Mouse (Mus musculus): ENCODE measurements around the gene Hes3.

The Hes3 gene

DNA sequence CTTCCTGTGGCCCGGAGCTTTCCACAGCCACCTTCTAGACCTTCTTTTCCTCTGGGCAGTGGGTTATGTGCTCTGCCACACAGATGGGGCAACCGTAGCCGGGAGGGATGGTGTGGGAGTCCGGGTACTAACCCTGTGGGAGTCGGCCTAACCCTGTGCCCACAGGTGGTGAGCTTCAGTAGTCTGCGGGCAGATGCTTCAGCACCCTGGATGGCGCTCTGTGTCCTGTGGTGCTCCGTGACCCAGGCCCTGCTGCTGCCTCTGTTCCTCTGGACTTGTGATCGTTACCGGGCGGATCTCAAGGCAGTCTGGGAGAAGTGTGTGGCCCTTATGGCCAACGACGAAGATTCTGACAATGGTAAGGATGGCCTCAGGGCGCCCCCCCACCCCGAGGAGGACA, 9.9 kb downstream of the Hes3 start:
- CTCF ChIA-PET = interaction anchor here (0.6 kb wide), 1 partner anchor 203 kb away, joined by 3 read pairs; no protein-coding TSS in a partner anchor

DNA sequence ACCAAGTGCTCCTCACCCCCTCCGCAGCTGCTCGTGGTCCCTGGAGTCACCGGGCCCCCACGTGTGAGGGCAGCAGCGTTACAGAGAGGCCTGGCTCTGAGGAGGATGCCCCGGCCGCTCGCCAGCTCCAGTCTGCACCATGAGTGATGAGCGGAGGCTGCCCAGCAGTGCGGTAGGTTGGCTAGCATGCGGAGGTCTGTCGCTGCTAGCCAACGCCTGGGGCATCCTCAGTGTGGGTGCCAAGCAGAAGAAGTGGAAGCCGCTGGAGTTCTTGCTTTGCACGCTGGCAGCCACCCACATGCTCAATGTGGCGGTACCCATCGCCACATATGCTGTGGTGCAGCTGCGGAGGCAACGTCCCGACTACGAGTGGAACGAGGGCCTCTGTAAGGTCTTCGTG, 12.5 kb downstream of the Hes3 start:
- CTCF ChIA-PET = no interaction called here

DNA sequence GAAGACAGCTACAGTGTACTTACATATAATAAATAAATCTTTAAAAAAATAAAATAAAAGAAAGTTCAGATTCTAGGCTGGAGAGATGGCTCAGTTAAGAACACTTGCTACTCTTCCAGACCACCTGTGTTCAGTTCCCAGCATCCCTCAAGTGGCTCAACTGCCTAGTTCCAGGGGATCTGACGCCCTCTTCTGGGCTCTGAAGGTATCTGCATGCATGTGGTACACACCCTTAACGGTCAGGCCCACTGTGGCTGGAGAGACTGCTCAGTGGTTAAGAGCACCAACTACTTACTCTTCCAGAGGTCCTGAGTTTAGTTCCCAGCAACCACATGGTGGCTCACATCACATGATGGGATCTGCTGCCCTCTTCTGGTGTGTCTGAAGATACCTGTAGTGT, 13.5 kb downstream of the Hes3 start:
- CTCF ChIA-PET = interaction anchor here (0.7 kb wide), 1 partner anchor 15 kb away, joined by 8 read pairs; no protein-coding TSS in a partner anchor

DNA sequence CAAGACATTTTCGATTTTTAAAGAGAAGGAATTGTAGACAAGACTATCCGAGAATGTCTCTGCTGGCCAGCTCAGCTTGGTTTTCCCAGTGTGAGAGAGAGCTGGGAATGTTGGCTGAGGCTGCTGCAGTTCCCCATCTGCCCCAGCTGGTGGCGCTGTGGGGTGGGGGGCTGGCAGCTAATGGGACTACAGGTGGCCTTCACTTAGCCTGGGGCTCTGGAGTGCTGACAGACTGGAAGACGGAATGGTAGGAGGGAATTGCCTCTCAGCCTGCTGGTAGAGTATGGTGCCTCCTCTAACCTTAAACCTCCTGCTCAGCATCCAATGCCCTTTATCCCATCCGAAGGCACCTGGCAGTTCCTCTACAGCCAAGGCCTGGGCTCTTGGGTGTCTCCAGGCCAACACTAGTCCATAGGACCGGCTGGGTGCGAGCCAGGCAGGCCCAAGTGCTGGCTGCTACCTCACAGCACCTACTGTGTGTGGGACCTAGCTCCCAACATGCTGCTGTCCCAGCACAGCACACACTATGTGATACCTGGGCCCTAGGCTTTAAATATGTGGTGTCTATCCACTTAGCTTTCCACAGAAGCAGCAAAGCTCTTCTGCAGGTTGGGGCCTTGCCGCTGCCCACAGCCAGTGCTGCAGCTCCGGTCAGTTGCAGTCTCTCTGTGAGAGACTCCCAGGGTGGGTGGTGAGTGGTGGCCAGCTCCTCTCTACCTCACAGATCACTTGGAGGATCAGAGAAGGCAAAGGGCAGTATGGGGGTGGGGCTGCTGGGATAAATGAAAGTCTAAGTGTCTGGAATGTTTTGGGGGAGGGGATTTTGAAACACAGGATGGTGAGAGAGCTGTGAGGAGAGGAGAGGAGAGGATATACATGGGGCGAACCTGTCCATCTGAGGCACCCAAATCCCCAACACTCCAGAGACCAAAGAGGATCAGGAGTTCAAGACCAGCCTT, 14.8 kb downstream of the Hes3 start:
- CTCF ChIA-PET = no interaction called here

DNA sequence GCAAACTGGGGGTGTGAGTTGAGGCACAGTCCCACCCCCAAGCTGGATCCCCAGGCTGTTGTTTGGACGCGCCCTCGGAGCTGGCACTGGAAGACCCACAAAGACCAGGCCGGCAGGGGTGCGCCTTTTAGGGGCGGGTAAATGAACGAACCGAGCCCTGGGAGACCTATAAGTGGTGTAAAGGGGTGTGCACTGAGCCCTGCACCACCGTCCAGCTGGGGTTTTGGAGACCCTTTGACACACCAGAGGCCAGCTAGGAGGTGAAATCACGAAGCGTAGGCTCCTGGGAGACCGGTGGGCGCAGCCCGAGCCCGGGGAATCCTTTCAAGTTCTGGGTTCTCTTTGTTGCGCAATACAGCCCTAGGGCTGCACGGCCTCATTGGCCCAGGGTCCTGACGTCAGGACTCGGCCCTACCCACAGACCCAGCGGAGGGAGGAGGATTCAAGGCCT, 16.8 kb downstream of the Hes3 start:
- CTCF ChIA-PET = interaction anchor here (0.6 to 0.7 kb wide), 2 partner anchors 138 to 145 kb away, joined by 3 to 5 read pairs; no protein-coding TSS in a partner anchor

DNA sequence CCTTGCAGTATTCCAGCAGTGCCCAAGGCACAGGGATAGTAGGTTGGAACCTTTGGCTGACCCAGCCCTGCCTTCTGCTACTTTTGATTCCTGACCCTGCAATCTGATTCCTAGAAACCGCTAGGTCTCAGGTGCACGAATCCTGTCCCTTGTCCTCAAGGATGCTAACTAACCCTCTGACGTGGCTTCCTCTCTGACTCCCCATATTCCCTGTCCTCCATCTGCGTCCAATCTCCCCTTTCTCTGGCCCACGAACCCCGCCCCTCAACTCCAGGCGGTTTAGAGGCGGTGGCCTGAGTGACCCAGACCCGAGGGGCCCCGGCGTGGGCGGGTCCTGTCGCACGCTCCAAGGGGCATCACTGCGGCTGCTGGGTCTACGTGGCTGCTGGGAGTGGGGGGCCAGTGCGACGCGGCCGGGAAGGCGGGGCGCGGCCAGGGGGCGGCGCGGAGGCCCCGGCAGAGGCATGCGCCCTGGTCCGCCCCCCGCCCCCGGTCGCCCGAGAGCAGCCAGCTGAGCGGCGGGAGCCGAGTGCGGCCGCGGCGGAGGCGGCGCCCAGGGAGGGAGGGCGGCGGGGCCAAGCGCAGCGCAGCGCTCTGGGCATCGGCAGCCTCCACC, 17.7 kb downstream of the Hes3 start, which contains the start of gene Gpr153:
Gpr153 (plus strand) TSS at position 612 of the 616 bp plus-strand sequence.
- CTCF ChIA-PET = no interaction called here

DNA sequence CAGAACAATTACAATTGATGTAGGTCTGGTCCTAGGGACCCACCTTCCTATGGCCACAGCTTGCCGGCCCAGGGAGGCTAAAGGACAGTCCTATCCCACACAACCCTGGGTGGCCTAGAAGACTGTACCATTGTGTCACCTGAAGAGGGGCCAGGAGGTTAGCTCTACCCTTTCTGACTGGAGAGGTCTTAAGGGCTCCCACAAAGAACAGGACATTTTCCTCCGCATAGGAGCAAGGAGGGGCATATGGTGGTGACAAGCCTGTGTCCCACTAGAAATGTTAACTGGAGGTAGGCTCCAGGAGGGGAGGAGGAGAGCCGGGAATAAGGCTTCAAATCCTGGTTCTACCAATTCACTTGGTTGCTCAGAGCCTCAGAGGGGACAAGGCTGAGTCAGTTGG, 18.3 kb downstream of the Hes3 start:
- CTCF ChIA-PET = no interaction called here

DNA sequence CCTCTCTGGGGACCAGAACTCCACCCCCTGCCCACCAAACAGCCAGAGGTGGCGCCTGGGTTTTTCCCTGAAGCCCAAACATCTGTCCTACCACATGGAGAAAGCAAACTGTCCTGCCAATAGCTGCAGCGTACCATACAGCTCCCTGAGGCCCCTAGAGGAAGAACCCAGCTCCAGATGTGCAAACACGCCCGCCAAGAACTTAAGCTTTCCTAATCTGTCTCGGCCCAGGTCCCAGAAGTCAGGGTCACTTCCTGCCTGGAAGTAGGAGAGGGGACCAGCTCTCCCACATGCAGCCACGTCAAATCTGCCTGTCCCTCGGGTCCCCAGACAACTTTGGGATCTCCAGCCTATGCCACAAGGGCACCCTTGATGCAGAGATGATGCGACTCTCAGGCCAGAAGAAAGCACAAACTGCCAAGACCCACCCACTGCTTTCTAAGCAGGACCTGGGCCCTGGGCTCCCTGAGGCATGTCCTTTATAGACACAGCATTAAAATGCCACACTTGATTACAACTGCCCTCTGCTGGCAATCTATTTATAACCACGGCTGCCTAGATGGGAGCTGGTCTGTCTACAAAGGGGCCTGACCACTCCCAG, 18.9 kb downstream of the Hes3 start:
- CTCF ChIA-PET = no interaction called here

DNA sequence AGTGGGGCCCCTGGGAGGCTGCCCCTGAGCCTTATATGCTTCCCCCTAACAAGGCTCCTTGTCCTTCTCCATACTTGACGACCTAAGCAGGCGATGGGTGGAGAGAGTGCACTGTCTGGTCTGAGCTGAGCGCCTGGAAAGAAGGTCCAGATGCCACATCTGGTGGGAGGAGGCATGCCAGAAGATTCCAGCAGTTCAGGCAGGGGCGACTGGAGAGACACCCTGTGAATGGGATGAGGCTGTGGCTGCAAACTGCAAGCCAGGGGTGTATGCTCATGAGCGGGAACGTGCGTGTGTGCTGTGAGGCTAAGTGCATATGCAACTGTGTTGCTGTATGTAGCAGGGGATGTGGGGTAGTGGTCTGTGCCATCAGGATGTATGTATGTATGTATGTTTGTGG, 19.5 kb downstream of the Hes3 start:
- CTCF ChIA-PET = no interaction called here

DNA sequence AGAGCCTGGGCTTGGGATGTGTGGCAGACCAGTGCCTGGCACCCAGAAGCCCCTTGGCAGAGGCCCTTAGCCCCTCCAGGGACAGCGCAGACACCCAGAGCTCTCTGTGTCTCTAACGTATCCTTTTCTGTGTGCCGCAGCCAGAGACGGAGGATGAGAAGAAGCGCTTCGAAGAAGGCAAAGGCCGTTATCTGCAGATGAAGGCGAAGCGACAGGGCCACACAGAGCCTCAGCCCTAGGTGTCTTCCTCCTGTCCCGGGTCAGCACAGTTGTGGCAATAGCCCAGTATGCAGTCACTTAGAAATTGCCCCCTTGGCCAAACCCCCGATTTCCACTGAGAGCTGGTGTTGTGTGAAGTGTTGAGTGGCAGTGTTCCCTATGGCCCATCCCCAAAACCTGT, 20.1 kb downstream of the Hes3 start:
- CTCF ChIA-PET = no interaction called here

DNA sequence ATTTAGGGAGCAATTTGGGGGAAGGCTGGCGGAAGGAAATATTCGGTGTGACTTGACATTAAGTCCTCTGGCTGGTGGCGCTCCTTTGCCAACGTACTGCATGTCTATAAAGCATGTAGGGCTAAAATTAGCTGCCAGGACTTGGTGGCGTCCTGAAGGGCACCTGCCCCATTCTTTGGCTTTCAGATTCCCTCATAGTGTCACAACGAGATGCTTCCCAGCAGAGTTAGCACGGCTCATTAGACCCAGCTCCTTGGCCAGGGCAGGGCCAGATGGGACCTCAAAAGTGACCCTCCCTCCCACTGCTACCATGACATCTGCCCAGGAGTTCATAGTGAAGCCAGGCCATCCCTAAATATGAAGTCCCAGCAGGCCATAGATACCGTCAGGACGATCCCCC, 20.9 kb downstream of the Hes3 start:
- CTCF ChIA-PET = no interaction called here

DNA sequence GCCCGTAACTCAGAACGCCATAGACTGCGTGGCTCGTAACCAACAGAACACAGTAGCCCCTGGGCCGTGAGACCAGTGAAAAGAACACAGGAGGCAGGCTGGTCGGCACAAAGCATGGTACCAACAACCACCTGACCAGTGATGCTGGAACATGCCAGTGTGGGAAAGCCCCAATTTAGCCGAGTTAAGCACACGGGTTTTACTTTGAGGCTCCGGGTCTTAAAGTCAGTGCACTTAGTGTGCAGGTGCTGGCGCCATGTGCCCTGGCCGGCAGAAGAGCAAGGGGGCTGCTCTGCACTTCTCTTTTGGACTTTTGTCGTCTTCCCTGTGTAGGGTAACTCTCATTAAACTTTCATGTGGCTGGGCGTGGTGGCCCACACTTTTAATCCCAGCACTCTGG, 21.5 kb downstream of the Hes3 start:
- CTCF ChIA-PET = no interaction called here

DNA sequence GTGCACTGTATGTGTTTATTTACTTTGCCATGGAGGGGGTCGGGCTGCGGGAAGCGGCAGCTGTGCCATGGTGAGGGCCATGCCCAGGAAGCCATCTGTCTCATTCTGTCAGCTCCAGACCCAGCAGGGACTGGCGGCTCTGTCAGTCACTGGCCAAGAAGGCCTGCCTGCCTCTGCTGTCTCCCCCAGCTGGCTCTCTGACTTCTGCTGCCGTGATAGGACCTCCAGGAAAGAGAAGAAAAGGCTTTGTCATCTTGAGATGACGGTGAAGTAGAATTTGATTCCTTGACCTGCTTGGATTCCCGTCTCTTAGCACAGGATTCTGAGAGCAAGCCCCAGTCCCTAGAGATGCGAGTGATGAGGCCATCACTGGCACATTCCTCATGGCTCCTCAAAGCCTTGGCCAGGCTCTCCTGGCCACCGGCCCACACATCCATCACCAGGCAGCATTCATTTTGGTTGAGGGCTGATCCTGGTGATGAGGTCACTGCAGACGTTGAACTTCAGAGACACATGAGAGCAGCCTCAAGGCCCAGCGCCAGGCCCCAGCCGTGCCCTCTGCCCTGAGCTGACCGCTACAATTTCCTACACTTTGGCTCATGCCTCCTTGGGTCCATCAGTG, 23.6 kb downstream of the Hes3 start:
- CTCF ChIA-PET = no interaction called here

DNA sequence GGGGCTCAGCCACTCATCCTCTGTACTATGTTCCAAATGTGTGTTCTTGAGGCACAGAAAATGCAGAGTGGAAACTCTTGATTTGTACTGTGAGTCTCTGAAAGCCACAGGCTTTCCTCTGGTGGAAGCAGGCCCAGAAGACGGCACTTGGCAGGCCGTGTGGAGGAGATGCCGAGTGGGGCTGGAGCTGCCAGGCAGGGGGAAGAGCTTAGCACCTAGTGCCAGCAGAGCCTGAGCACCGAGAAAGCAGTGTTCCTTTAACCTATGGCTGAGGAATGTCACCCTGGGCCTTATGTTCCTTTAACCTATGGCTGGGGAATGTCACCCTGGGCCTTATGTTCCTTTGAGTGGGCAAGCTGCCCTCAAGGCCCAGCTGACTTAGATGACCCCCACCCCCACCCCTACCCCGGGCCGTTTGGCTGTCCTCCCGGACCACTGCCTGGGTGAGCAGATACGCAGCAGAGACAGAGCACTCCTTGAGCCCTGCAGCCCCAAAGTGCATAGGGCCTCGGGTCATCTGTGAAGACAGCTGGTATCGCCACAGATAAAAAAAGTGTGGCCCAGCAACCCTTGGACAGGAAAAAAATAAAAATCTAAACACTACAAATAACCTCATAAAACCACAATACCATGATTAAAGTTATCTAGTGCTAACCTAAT, 25.1 kb downstream of the Hes3 start:
- CTCF ChIA-PET = no interaction called here

DNA sequence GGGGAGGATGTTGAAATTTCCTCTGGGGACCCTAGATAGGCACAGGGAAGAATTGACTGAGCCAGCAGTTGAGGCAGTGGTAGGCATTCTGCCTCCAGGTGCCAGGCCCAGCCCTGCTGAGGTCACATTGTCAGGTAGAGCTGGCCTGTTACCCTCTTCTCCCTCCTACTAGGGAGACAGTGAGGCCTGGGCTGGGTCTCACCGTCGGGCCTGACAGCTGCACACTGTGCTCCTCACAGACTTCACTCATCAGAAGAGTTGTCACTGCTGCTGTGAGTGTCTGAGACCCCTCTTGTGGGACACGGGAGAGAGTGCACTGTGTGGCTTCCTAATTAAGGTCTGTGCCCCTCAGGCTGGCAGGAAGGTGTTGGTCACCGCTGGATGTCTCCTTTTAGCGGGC, 25.7 kb downstream of the Hes3 start:
- CTCF ChIA-PET = no interaction called here

DNA sequence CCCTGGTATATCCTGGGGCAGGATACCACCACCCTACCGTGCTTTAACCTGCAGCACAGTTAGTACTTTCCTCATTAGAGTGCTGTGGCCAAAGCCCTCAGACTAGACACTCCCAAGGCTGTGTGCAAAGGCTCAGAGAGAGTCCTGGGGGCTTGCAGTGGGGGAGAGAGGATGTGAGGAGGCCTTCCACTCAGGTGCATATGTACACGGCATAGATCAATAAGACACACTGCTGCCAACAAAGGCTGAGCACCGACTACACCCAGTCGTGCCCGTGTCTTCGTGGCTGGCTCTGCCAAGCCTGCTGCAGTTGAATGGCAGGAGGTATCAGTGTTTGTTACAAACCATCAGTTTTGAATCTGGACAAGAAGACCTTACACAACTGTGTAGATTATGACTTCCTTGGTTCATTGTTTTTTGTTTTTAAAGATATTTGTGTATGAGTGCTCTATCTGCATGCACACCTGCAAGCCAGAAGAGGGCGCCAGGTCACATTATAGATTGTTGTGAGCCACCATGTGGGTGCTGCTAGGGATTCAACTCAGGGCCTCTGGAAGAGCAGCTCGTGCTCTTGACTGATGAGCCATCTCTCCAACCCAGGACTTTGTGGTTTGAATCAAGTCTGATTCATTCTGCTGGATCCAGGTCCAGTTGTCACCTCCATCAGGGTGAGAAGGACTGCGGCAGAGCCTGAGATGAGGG, 26.4 kb downstream of the Hes3 start:
- CTCF ChIA-PET = no interaction called here

DNA sequence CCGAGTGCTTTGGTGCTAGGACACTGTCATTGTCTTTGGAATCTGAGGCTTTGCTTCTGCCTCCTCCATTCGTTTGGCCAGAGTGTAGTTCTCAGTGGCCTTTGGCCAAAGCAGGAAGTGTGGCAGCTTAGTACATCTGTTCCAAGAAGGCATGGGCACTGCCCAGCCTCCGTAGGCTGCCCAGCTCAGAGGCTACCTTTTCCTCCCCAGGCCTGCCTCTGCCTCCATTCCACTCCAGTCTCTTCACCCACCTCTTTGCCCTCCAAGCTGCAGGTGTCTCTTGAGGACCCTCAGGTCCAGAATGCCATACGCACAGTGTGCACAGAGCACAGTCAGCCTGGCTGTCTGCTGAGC, 27.3 kb downstream of the Hes3 start:
- CTCF ChIA-PET = no interaction called here

DNA sequence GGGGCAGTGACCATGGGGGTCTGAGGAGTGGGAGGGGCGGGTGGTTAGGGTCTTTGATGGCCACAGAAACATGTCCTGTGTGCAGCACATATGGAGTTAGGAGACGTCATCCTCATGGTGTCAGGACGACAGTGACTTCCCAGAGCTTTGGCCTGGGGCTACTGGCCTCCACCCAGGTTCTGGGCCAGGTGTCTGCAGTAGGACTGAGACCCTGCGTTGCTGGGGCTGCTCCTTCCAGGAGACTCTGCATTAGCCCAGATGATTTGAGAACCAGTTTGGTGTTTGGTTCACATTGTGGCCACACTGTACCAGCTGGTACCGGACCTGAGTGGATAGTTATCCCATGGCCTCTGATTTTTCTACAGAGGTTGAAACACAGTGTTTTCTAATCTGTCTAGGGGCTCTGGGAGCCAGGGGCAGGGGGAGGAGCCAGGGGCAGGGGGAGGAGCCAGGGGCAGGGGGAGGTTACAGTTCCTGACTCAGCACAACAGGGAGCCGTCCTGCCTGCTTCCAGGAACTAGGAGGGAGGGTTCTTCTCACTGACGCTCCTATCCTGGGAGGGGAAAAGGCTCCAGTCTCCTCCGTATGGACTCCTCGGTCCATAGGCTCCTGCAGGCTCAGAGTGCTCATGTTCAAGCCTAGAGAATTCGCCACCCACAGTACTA, 27.8 kb downstream of the Hes3 start:
- CTCF ChIA-PET = no interaction called here

DNA sequence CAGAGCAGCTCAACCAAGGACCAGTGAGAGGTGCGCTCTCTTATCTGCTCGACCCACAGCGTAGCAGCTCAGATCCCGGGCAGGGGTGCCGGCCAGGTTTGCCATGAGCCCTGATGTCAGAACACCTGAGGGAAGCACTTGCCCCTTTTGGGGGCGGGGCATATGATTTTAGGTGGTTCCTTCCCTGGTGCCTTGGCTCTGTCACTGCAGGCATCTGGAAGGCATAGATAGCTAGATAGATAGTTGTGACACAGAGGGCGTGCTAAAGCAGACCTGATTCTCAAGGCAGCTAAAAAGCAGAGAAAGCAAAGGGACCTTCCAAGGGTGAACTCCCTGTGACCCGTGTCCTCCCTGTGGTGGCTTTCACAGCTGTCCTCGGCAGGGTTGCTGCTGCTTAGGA, 28.4 kb downstream of the Hes3 start:
- CTCF ChIA-PET = interaction anchor here (0.5 kb wide), 1 partner anchor 15 kb away, joined by 8 read pairs; no protein-coding TSS in a partner anchor

DNA sequence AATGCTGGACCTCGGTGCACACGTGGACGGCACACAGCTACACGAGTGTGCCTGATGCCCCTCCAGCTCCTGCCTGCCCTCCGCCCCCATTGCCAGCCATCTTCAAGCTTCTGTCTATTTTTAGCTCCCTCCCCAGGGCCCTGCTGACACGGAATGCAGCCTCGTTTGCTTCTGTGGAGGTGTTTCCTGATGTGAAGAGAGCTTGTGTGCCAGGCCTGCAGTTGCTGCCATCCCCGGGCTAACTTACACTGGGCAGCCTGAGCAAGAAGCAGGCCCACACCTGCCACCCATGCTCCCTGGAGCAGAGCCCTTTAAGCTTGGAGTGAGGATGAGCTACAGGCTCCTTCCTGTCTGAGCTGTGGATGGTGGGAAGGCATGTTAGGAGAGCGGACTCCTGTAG, 29.3 kb downstream of the Hes3 start:
- CTCF ChIA-PET = no interaction called here

DNA sequence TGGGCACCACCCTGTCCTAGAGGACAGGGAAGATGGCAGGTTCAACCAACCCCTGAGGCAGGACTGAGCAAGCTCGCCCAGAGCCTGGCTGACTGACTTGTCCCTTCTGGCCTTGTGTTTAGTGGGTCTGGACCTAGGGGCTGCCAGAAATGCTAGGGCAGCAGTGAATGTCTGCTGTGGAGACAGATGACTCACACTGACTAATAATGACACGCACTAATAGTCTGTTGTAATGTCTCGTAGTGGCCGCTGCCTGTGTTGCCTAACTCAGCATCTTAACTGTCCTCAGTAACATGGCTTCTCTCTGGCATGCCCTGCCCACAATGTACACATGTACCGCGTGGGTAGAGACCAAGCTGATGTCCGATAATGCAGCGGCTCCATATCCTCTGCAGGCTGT, 31.0 kb downstream of the Hes3 start:
- CTCF ChIA-PET = no interaction called here
